Mouse (Mus musculus) CH12F3 (cell line): Measurements from ENCODE around the gene Ankrd2.

Experiments used
- in situ Hi-C: fragments of 300-500 bp; cut with MboI; formaldehyde crosslinking; loops from 2 replicates; pipeline ENCODE4 v1.14.3; 2020; ENCODE audit warnings: low sequenced_read_pairs

Ankrd2 gene

GRCm38 (mm10) chr19:42014231-42014825 is 21.5 kb upstream of the Ankrd2 start:
- in situ Hi-C loops = no loop called here

GRCm38 (mm10) chr19:42015001-42015400 is 20.8 kb upstream of the Ankrd2 start:
- in situ Hi-C loops = no loop called here

GRCm38 (mm10) chr19:42016251-42016650 is 19.5 kb upstream of the Ankrd2 start:
- in situ Hi-C loops = no loop called here

DNA sequence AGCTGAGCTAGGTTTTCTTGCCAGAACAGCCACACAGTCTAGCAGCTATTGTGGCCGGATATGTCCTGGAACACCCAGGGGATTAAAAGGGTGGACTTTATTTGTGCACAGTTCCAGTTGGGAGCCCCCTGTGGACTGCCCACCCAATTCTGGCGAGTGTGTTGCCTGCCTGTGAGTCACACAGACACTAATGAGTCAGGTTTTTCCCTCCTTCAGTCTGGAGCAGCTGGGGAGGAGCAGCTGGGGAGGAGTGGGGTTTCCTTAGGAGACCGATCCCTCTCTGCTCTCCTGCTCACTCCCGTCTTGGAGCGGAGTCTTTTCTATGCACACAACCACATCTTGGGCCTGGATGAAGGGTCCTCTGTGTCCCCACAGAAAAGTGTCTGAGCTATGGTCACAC is 19.0 kb upstream of the Ankrd2 start:
- in situ Hi-C loops = no loop called here

DNA sequence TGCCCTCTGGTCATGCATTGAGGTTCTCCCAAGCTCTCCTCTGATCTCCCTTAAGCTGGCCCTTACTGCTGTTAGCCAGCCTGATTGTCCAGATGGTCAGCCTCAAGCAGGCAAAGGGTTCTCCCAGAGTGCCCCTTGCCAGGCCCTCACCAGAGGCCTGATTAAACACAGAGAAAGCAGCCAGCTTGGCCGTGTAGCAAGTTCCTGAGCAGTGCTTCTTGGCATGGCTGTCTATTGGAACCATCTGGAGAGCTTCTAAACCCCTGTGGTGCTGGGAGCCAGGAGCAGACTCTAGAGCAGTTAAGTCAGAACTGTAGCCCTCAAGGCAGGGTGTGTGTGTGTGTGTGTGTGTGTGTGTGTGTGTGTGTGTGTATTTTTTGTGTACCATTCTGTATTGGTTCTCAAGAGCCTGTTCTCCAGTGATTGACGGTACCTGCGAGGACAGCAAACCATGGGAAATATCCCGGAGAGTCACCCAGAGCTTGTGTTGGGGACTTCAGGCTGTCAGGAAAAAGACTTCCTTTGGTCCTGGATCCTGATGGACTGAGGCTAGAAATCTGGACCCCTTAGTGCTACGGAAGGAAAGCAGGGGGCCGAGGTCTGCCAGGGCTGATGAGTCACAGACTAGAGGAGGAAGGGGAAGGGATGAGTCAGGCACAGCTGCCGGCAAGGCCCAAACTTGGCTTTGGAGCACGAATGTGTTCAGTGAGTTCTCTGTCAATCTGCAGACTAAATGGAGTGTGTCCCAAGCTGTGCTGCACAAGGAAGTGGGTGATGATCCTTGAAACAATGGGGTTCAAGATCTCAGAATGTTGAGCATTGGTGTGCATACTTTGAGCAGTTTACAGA is 18.2 kb upstream of the Ankrd2 start:
- in situ Hi-C loops = no loop called here

DNA sequence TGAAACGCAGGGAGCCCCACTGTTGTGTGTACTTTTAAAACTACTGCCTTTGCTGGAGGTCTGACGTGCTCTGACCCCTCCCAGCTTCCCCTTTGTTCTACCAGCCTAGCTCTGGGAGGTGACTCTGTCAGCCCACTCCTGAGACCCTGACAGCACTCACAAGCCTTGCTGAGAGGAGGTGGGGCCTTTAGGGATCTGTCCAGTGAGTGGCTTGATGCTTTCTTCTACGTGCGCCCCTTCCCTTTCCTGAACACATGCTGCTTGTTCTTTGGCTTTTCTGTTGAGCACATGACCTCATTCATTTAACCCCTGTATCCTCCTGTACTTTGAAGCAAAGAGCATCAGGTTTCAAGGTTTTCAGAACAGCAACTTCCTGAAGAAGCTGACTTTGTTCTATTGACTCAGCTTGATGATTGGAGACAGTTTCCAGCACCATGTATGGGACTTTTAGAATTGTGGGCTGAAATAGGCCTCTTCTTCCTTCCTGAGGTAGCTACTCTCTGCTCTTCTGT is 16.7 kb upstream of the Ankrd2 start:
- in situ Hi-C loops = no loop called here

DNA sequence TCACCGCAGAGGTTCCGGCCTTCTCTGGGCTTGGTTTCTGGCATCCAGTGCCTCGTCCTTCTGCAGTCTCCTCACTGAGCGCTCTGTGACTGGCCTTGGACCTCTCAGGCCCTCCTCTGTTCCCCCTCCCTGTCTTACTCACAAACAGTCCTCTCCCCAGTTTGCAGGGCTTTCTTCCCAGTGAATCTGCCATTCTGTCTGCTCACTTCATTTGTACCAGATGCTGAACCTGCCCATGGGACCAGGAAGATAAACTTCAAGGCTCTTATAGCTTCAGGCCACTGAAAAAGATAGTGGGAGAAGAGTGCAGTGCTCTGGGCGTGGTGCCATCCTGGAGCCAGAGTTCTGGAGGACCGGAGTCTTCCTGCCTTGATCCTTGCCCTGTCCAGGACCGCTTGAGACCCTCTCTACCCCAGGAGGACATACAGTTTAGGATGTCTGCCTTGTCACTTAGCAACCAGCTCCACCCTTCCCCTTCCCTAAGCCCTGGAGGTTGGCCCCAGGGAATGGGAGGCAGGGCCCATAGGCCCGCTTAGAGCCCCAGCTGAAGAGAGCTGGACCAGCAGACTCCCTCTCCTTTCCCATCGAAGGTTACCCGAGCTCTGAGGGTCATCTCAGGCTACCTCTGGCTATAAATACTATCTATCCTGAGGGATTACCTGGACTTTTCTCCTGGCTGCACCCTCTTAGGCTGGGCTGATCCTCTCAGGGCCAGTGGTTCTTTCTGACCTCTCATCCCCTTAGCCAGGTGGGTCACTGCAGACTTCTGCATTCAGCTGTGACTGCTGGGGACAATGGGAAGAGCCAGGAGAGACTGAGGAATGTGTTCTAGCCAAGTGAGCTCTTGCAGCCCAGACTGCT is 13.9 kb upstream of the Ankrd2 start:
- in situ Hi-C loops = no loop called here

- in situ Hi-C loops = no loop called here
Observed at GRCm38 (mm10) chr19:42022542-42022848, 13.3 kb upstream of the Ankrd2 start.

GRCm38 (mm10) chr19:42026158-42026557 is 9.6 kb upstream of the Ankrd2 start:
- in situ Hi-C loops = no loop called here

- in situ Hi-C loops = no loop called here
Observed at GRCm38 (mm10) chr19:42031112-42031511, 4.7 kb upstream of the Ankrd2 start.

DNA sequence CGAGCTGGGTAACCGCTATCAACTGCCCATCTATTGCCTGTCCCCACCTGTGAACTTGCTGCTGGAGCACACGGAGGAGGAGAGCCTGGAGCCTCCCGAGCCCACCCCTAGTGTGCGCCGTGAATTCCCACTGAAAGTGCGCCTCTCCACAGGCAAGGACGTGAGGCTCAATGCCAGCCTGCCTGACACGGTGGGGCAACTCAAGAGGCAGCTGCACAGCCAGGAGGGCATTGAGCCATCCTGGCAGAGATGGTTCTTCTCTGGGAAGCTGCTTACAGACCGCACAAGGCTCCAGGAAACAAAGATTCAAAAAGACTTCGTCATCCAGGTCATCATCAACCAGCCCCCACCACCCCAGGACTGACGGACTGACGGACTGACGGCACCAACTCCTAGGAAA is 2.2 kb upstream of the Ankrd2 start:
- in situ Hi-C loops = no loop called here

DNA sequence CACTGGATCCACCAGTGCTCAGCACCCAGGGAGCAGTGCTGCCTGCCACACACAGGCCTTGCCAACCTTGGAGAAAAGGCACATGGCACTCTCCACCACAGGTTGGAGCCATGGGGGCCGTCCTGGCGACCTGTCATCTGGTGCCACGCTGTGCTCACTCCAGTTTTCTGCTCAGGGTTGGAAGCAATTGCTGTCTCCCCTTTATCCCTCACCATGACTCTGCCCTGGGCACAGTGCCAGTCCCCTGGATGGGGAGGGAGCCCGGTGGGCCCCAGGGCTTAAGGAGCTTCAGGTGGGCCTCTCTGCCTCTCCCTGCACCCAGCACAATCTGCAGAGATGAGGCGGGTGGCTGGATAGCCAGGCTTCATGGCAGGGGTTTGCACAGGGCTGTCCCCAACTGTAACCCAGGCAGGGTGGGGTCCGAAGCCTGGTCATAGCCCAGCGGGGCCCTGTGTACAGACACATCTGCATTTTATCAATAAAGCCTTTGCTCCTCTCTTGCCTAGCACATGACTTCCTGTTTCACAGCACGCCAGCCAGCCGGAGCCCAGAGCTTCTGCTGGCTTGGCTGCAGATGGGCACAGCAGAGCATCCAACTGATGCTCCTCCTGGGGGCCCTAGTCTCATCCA is 1.5 kb upstream of the Ankrd2 start:
- in situ Hi-C loops = no loop called here

- in situ Hi-C loops = no loop called here
Observed at GRCm38 (mm10) chr19:42034881-42035455, 832 bp upstream of the Ankrd2 start.

GRCm38 (mm10) chr19:42036357-42036756 is 557 bp downstream of the Ankrd2 start:
- in situ Hi-C loops = no loop called here

DNA sequence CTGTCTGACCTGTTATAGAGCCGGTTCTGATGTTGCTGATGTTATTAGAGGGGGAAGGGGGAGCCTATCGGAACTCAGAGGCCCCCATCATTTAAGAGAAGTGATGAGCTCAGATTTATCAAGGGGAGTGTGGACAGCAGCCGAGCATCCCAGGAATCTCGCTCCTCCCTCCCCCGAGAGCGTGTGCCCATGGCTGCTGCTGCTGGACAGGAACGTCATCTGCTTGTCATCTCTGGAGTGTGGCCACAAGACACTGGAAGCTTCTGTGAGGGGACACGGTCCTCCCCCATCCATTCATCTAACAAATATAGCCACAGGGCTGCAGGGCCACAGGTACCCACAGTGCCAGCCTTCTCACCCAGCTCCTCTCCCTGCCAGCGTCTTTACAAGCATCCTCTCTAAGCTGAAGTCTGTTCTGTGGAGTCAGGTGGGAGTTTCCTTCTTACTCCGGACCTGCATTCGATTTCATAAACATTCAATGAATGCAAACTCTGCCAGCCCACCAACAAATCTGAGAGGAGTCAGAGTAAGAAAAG is 1.4 kb downstream of the Ankrd2 start:
- in situ Hi-C loops = no loop called here

DNA sequence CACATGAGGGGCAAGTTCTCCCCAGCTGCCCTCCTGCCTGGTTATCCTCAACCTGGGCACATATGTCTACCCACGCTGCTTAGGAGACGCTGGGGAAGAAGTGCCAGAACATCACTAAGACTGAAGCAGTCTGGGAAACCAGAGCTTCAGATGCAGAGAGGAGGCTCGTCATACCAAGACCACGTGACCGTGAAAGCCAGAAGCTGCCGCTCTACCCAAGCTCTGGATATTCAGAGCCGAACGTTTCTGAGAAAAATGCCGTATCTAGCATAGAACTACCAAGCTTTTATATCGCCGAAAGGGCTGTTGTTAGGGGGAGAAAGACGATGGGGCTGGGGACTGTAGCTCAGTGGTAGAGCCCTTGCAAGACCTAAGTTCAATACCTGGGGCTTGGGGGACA is 2.5 kb downstream of the Ankrd2 start:
- in situ Hi-C loops = no loop called here

DNA sequence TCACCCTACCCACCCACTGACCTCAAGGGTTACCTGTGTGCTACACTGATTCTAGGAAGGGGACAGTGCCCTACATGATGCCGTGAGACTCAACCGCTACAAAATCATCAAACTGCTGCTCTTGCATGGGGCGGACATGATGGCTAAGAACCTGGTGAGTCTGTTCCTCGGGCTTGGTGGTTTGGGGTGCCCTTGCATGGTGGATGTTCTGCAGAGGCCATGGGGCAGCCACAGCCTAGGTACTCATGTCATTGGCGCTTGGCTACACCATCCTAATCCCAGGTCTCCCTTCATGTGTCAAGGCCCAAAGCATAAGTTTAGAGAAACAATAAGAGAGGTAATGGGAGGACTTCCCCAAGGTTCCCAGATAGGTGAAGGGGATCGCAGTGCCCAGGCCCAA is 8.2 kb downstream of the Ankrd2 start:
- in situ Hi-C loops = no loop called here

- in situ Hi-C loops = no loop called here
Observed at GRCm38 (mm10) chr19:42045269-42046102, 9.7 kb downstream of the Ankrd2 start, which contains the start of gene Hoga1. Hoga1 (plus strand) TSS chr19:42045610.

GRCm38 (mm10) chr19:42050251-42050650 is 14.5 kb downstream of the Ankrd2 start:
- in situ Hi-C loops = no loop called here

DNA sequence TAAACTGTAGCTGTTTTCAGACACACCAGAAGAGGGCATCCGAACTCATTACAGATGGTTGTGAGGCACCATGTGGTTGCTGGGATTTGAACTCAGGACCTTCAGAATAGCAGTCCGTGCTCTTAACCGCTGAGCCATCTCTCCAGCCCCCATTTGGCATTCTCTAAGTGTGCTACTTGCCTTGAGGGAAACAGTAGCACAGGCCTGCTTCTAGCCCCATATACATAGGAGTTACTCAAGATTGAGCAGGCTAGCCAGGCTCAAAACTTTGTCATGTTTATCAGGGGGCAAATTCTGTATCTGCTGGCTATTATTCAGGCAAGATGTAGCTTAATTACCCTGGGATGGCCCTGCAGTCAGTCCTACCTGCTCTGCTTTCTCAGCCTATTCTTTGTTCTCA is 15.6 kb downstream of the Ankrd2 start:
- in situ Hi-C loops = no loop called here
